Mouse (Mus musculus) bone marrow, adult 2 months (tissue): ENCODE data around the gene Pcnx2.

Experiments used
- CTCF ChIP-seq: fragments of 200-500 bp; IDR thresholded peaks from 2 replicates; pipeline ENCODE4 v1.5.1; 2011; ENCODE audit warnings: low read length, control low read depth; ENCODE audit not compliant: control insufficient read depth, insufficient read depth
- POLR2A ChIP-seq: fragments of 200-500 bp; IDR thresholded peaks from 2 replicates; pipeline ENCODE4 v1.6.1; 2011; ENCODE audit warnings: low read depth, mild to moderate bottlenecking, control low read depth, low read length, borderline replicate concordance; ENCODE audit not compliant: control insufficient read depth

DNA sequence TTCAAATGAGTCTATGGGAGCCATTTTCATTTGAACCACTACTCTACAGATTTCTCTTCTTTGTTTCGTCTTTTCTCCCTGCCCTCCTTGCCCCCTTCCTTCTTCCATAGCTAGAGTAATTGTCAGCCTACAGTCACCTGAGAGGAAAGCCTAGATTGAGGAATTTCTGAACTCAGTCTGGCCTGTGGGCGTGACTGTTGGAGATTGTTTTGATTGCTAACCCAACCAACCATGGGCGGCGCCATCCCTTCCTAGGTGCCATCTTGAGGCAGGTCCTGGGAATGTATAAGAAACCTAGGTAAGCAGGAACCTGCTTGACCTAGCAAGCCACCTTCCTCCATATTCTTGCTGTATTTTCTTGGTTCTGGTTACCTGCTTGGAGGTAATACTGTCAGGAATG lies 172.0 kb downstream of the Pcnx2 start:
- TF ChIP-seq CTCF (no peak), POLR2A (no peak)
